Mouse (Mus musculus): Measurements from ENCODE around the gene Zfp978. TPM values are rescaled to one million over a fixed set of nuclear protein-coding genes. Genes with fewer than 3 reads are reported as not detected.
"Not testable (repeated sequence)": the region's sequence is repeated elsewhere in the genome, so short reads cannot be mapped to it uniquely, and the experiment has no call there.

The Zfp978 gene
- total RNA-seq (2021): under 1 TPM in 1 of 2 experiments, not detected in 1; 0.64 TPM
- long read RNA-seq, experiment 1: 0 reads
- long read RNA-seq, experiment 2: 0 reads

DNA sequence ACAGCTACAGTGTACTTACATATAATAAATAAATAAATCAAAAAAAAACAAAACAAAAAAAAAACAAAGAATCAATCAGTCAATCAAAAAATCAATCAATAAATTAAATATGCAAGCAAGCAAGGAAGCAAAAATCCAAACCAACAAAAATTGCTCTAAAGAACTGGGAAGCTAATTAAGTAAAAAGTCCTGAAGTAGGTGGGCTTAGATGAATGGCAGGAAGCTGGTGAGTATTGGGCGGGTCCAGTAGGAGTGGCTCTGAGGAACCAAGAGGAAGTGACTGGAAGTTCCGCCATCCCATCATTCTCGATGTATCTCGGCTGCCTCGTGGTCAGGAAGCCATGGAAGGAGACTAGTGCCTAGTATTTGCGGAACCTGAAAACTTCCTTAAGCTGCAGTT, at the start of gene Zfp978:
Zfp978 (plus strand) TSS at position 301 of the 400 bp plus-strand sequence.
- DNase-seq (ENCODE audit: low spot score in 2 of 2): not testable (repeated sequence)

DNA sequence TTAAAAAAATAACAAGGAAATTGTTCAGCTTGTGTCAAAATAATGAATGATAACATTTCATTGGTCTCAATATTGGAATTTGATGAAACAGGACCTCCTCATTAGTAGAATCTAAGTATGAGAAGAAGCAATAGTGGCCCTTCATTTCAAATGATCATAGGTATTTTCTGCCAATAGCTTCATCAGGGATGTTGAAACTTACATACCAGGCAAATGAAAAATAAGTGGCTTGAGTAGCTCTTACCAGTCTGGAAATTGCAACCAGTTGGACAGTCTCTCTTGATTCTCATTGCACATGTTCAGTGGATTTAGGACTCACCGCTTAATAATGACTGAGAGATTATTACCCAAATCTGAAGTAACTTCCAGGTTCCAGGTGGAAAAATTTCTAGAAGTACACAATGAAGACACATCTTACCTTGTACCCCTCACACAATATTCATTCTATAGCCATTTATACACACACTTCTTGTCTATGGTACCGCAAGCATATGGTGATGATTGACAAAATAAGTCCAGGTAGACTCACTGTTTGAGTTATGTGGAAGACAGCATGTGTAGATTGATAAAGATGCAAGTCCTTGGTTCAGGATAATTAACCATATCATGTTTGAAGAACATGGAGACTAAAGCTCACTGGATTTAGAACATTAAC, 25.9 kb upstream of the Zfp978 start:
- not testable (repeated sequence) for DNase-seq (ENCODE audit: low spot score in 2 of 2)

DNA sequence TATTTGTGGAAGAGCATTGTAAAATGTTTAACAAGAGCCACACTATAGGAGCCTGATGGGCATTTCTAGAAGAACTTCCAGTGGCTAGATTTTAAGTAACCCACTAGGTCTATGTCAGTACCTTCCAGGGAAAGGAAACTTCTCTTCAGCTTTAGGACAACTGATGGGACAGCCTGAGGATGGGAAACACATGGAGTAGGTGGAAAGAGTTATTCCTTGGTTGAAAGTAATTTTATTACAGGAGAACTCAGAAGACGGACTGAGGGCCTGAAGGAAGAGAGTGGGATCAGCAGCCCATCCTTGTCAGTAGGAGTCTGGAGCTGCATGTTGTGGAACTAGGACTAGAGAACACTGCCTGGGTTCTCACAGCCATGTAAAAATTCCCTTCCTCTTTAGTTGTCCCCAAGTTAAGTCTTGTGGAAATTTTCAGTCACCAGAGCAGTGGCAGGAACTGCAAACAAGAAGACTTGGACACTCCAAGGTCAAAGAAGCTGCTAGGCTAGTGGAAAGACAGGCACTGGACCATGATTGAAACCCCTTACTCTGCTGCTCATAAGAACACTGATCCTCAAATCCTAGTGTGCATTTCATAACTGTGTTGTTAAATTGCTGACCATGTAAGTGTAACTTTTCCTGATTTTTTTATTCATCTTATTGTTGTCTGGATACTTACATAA, 25.3 kb upstream of the Zfp978 start:
- not testable (repeated sequence) for DNase-seq (ENCODE audit: low spot score in 2 of 2)

DNA sequence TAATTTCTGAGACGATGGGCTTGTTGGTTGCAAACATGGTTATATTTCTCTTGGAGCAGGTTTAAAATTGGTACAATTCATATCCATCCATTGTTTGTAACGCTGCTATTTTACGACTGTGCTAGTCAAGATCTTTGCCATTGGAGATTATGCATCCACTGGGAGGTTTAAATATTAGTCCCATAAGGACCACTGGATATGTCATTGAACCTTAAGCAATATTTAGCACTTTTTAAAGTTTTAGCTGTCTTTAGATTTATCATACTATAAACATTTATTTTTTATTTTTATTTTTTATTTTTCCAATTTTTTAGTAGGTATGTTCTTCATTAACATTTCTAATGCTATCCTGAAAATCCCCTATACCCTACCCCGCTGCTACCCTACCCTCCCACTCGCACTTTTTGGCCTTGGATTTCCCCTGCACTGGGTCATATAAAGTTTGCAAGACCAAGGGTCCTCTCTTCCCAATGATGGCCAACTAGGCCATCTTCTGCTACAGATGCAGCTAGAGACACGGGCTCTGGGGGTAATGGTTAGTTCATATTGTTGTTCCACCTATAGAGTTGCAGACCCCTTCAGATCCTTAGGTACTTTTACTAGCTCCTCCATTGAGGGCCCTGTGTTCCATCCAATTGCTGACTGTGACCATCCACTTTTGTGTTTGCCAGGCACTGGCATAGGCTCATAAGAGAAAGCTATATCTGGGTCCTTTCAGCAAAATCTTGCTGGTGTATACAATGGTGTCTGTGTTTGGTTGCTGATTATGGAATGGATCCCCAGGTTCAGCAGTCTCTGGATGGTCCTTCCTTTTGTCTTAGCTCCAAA, 24.5 kb upstream of the Zfp978 start:
- not testable (repeated sequence) for DNase-seq (ENCODE audit: low spot score in 2 of 2)

DNA sequence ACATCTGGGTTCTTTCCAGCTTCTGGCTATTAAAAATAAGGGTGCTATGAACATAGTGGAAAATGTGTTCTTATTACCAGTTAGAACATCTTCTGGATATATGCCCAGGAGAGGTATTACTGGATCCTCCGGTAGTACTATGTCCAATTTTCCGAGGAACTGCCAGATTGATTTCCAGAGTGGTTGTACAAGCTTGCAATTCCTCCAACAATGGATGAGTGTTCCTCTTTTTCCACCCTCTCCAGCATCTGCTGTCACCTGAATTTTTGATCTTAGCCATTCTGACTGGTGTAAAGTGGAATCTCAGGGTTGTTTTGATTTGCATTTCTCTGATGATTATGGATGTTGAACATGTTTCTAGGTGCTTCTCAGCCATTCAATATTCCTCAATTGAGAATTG, 23.6 kb upstream of the Zfp978 start:
- not testable (repeated sequence) for DNase-seq (ENCODE audit: low spot score in 2 of 2)

DNA sequence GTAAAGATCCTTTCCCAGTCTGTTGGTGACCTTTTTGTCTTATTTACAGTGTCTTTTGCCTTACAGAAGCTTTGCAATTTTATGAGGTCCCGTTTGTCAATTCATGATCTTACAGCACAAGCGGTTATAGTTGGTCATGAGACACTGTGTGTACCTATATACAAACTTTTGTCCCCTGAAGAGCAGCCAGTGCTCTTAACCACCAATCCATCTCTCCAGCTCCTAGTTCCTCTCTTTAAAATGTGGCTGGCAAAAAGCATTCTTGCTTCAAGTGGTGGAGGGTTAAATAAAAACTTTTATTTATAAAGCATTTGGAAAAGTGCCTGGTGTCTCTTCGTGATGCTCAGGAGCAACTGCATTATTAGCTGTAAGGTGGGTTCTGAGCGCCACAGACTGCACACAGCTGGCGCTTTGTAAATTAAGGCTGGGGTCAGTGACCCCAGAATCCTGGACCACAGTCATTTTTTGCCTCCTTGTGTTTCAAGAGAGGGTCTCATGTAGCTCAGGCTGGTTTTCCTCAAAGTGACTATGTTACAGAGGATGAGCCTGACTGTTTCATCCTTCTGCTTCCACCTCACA, 23.0 kb upstream of the Zfp978 start:
- DNase-seq (ENCODE audit: low spot score in 2 of 2): no peak

DNA sequence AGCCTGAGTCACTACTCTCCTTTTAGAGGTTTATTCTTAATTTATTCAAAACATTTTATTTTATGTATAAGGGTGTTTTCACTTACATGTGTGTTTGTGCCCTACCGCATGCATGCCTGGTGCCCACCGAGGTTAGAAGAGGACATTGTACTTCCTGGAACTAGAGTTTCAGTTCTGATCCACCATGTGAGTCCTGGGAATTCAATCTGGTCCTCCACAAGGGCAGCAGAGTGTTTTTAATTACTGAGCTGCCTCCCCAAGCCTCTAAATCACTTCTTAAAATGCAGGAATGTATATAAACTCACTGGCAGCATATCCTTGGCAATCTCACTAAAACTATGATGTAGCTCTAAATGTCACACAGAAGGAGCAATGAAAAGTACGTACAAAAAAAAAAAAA, 22.4 kb upstream of the Zfp978 start:
- DNase-seq (ENCODE audit: low spot score in 2 of 2): not testable (repeated sequence)

DNA sequence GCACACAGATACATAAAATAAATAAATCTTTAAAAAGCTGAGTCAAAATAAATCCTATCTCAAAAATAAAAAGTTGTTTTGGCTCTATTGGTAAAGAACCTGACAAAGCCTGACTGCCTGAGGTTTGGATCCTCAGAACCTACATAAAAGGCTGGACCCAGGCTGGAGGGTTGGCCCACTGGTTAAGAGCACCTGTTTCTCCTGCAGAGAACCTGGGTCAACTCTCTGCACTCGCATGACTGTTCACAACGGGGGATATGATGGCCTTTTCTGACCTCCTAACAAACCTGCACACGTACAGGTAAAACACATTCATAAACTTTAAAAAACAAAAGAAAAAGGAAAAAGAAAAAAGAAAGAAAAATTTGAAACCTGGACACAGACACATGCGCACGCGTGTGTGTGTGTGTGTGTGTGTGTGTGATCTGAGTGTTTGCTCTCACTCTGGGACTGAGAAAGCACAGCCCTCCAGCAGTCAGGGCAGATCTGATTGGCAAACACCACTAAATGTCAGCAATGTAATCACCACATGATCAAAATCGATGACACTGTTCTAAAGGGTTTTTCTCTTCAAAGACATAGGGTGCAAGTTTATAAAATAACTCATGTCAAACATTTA, 21.4 kb upstream of the Zfp978 start:
- DNase-seq (ENCODE audit: low spot score in 2 of 2): peak in 1 of 2 experiments; percentile 19

DNA sequence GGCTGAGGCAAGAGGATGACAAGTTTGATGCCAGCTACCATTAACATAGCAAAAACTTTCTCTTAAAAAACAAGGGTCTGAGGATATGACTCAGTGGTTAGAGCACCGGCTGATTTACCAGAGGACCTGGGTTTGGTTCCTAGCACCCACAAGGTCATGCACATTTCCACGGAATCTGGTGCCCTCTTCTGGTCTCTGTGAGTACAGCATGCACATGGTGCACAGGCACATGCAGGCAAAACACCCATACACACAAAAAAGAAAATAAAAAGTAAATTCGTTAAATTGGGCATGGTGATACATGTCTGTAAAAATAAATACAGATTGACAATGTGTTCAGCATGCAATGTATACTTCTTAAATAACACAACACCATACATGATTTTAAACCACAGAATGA, 20.9 kb upstream of the Zfp978 start:
- DNase-seq (ENCODE audit: low spot score in 2 of 2): peak in 1 of 2 experiments; percentile 2

DNA sequence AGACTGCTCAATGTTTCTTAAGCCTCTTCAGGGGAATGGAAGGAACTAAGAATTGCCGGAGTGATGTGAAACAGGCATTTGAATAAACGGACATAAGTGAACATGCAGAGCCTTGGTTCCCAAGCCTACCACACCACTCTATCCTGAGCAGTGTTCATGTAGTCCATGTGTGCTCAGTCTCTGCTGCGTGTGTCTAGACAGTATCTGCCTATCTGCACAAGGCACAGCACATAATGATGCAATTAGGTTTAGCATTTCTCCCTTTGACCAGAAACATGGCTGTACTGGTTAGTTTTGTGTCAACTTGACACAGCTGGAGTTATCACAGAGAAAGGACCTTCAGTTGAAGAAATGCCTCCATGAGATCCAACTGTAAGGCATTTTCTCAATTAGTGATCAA, 20.2 kb upstream of the Zfp978 start:
- peak in 1 of 2 experiments; percentile 2 for DNase-seq (ENCODE audit: low spot score in 2 of 2)

DNA sequence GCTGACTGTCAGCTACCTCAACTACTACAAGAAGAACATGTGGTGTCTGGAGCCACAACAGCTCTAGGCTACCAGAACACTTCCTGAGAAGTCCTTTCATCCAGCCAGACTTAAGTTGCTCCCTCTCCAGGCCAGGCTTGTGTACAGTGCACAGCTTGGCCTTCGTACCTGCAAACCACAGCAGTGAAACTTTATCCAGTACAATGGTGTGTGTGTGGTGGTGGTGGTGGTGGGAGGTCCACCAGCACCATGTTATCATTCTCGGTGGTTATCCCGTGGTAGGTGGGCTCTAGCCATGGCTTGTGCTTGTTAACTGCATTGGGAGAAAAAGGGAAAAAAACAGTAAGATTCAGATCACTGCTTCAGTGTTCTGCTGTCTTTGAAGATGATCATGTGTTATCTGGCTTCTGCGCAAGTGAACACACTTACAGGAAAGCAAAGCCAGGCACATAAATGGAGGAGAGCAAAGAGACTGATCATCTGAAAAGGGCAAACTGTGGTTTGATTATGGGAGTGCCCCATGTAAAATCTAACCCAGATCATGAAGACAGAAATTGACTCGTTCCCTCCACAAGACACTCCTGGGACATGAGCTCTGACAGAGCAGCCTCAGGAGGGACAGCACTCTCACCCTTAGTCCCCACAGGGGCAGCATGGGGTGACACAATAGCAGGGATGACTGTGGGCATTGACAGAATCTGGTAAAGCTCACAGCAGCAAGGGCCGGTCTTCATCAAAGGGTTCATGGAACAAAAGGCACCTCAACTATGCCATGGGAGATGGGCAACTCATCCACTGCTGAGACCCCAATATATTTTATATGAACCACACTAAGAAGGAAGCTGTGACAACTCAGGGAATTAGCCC, 17.8 kb upstream of the Zfp978 start:
- peak; percentile 18 to 41 for DNase-seq (ENCODE audit: low spot score in 2 of 2)

DNA sequence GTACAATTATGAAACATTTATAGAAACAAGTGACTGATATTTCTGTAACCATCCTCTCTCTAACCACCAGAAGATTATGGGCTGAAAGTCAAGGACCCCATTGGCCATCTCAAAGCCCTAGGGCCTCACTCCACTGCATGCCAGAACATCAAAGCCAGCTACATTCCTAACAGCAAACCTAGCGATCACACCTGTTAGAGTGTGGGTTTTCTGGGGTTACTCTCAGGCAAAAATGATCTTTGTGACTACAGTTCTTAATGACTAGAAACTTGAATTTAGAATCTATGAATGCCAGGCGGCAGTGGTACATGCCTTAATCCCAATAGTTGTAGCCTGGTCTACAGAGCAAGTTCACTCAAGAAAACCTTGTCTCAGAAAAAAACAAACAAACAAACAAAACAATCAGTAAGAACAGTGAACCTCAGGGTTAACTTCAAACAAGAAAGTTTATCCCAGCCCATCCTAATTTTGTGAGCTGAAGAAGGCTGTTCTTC, 16.0 kb upstream of the Zfp978 start:
- DNase-seq (ENCODE audit: low spot score in 2 of 2): not testable (repeated sequence)

DNA sequence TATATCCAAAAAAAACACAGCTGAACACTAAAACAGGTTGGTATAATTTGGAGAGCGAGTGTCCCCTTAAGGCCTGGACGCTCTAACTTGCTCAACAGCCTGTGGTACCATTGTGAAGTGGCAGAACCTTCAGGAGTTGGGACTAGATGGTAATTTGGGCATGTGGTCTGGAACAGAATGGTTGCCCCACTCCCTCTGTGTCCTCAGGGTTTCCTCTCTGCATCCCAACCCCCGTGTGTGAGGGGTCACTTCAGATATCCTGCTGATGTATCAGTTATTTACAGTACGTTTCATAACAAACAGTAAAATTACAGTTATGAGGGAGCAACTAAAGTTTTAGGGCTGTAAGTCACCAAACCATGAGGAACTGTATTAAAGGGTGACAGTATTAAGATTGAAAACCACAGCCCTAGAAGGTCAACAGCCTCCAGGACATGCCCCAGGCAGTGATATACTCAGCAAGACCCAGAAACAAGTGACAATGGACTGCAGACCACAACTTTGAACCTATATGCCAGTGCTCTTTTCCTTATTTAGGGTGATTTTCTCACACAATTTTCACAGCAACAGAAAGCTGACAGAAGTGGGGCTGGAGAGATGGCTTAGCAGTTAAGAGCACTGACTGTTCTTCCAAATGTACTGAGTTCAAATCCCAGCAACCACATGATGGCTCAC, 14.6 kb upstream of the Zfp978 start:
- DNase-seq (ENCODE audit: low spot score in 2 of 2): peak in 1 of 2 experiments; percentile 1

DNA sequence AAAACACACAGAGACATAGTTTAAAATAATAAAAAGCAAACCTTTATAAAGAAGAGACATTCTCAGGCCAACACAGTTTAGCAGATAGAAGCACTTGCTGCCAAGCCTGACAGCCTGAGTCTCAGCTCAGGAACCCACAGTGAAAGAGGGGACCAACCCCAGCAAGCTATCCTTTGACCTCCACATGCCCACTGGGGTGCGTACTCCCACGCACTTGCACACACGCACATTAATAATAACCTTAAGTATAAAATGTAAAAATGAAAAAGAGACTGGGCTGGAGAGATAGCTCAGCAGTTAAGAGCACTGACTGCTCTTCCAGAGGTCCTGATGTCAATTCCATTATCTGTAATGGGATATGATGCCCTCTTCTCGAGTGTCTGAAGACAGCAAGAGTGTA, 13.8 kb upstream of the Zfp978 start:
- peak in 1 of 2 experiments; percentile 1 for DNase-seq (ENCODE audit: low spot score in 2 of 2)

DNA sequence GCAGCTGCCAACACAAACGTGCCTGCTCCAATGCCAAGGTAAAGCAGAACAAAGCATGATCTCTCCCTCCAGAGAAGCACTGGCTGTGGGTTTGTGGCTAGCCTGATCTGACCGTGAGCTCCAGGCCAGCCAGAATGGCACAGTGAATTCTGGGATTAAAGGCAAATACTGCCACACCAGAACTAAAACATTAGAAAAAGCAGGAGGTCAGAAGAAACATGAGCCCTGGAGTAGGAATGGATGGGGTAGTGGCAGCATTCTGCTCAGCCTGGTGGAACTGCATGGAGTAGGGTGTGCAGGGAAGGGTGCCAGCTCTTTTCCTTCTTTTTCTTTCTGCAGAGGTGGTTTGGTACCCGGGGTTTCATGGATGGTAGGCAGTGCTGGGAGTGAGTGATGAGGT, 13.2 kb upstream of the Zfp978 start:
- DNase-seq (ENCODE audit: low spot score in 2 of 2): not testable (repeated sequence)

DNA sequence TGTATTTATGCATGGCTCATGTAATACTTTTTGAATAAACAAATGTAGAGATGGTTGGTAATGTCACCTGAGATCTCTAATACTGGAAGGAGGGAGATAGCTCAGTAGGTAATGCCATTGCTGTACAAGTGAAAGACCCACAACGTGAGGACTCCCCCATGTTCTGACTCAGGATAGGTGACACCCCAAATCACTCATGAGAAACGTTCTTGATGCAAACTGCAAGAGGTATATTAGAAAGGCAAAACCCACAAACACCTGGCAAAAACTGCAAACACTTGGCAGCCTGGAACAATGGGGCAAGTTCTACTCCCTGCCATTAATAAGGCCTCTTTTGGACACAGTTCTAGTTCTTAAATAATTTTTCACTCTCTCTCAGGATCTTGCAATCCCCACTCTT, 12.7 kb upstream of the Zfp978 start:
- DNase-seq (ENCODE audit: low spot score in 2 of 2): not testable (repeated sequence)

DNA sequence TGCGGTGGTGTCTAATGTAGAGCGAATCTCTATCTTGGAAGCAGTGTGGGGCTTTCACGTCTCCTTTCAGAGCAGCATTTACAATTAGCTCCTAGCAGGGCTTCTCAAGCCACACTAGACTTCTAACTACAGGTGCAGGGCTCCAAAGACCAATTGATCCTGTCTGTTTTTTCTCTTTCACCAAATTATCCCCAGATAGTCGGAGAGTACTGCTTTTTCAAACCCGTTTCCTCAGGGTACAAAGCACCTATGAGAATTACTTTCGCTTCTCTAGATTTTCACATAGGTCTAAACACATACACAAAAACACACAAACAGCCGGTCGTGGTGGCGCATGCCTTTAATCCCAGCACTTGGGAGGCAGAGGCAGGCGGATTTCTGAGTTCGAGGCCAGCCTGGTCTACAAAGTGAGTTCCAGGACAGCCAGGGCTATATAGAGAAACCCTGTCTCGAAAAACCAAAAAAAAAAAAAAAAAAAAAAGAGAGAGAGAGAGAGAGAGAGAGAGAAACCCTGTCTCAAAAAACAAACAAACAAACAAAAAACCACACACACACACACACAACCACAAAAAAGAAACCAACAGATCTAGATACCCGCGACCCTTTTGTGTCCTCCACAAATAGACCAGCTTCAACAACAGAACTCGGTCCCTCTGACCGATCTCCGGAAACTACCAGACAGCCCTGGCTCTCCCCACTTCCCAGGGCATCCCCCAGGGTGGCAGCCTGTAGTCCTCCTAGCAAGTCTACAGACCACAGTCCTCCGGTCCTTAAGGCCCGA, 12.0 kb upstream of the Zfp978 start:
- DNase-seq (ENCODE audit: low spot score in 2 of 2): peak in 1 of 2 experiments; percentile 21

DNA sequence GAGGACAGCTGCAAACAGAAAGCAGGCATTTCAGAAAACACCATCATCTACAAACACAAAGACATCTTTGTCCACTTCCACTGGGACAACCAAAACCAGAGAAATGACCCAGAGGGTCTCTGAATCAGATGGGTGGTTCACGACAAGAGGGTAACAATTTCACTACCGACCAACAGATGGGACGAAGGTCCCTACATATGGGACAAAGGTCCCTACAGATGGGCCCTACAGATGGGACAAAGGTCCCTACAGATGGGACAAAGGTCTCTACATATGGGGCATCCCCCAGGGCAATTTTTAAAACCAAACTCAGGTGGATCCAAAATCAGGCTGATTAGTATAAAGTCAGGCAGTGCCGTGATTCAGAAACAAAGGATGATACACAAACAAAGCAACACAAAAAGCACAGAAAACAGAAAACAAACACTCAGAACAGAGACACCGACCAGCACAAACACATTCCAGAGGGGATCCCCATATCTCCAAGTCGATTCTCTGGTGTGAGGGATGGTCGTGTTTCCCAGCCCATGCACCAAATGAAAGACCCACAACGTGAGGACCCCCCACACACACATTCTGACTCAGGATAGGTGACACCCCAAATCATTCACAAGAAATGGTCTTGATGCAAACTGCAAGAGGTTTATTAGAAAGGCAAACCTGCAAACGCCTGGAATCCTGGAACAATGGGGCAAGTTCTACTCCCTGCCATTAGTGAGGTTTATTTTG, 11.3 kb upstream of the Zfp978 start:
- peak in 1 of 2 experiments; percentile 3 for DNase-seq (ENCODE audit: low spot score in 2 of 2)

Data from adrenal gland, postnatal 4 days (tissue).